Mouse (Mus musculus): ENCODE measurements around the gene Gins1. TPM values are rescaled to one million over a fixed set of nuclear protein-coding genes. Genes with fewer than 3 reads are reported as not detected.
"Not testable (repeated sequence)": the region's sequence is repeated elsewhere in the genome, so short reads cannot be mapped to it uniquely, and the experiment has no call there.

Gins1 gene
- polyA plus RNA-seq, 1 experiment from 2014 or later, result 25.4 TPM

- Histone ChIP-seq H3K4me1 (ENCODE audit: control insufficient read depth, insufficient read depth, low read length) (peaks cover 9% of the 10 kb centered on the region), H3K27ac (ENCODE audit: low read length) (peak within 1 kb of the TSS; percentile 93), H3K27me3 (ENCODE audit: control insufficient read depth, insufficient read depth, low read length) (no peaks in the 10 kb centered on the region), H3K4me2 (ENCODE audit: low read depth, low read length) (peak within 1 kb of the TSS; percentile 92), H3K9ac (ENCODE audit: low read length) (peak within 1 kb of the TSS; percentile 91), H3K36me3 (ENCODE audit: control insufficient read depth, insufficient read depth, low read length) (no peaks in the 10 kb centered on the region), H3K9me3 (replicated peaks; ENCODE audit: control insufficient read depth, low read length) (no peaks in the 10 kb centered on the region), H3K4me3 (replicated peaks; ENCODE audit: low read length) (peak within 1 kb of the TSS; percentile 90)
- under 1% methylated on average over 72 of the region's 72 CpGs for WGBS
- peak; percentile 98 for ATAC-seq (ENCODE audit: insufficient read depth, low FRiP score)
Observed at GRCm38 (mm10) chr2:150904272-150904935, 796 bp upstream of the Gins1 start, which contains the start of gene Abhd12. Gene Abhd12 (minus strand): TSS chr2:150904741.

- H3K9ac ChIP-seq (ENCODE audit: low read length); H3K36me3 ChIP-seq (ENCODE audit: control insufficient read depth, insufficient read depth, low read length); H3K9me3 ChIP-seq (replicated peaks; ENCODE audit: control insufficient read depth, low read length); H3K27ac ChIP-seq (ENCODE audit: low read length); H3K4me1 ChIP-seq (ENCODE audit: control insufficient read depth, insufficient read depth, low read length); H3K27me3 ChIP-seq (ENCODE audit: control insufficient read depth, insufficient read depth, low read length); ATAC-seq (ENCODE audit: insufficient read depth, low FRiP score): not testable (repeated sequence)
- 42% methylated on average over 6 of the region's 6 CpGs for WGBS
- Histone ChIP-seq H3K4me2 (ENCODE audit: low read depth, low read length) (peak overlapping the region; percentile 67), H3K4me3 (replicated peaks; ENCODE audit: low read length) (peak overlapping the region; percentile 88)
Observed at GRCm38 (mm10) chr2:150908881-150909280, 3.7 kb downstream of the Gins1 start.

- Histone ChIP-seq H3K9me3 (replicated peaks; ENCODE audit: control insufficient read depth, low read length) (no peaks in the 10 kb centered on the region), H3K27me3 (ENCODE audit: control insufficient read depth, insufficient read depth, low read length) (no peaks in the 10 kb centered on the region), H3K4me2 (ENCODE audit: low read depth, low read length) (peak overlapping the region; percentile 67), H3K9ac (ENCODE audit: low read length) (peak overlapping the region; percentile 75), H3K36me3 (ENCODE audit: control insufficient read depth, insufficient read depth, low read length) (no peaks in the 10 kb centered on the region), H3K4me1 (ENCODE audit: control insufficient read depth, insufficient read depth, low read length) (0 out of 2 replicates have a peak, but pooled peaks cover 4% of the 10 kb centered on the region), H3K27ac (ENCODE audit: low read length) (peak overlapping the region; percentile 92), H3K4me3 (replicated peaks; ENCODE audit: low read length) (peak overlapping the region; percentile 88)
- ATAC-seq (ENCODE audit: insufficient read depth, low FRiP score), result peak; percentile 96
- under 1% methylated on average over 35 of the region's 35 CpGs for WGBS
Observed at GRCm38 (mm10) chr2:150909429-150910039, 4.3 kb downstream of the Gins1 start.

- Histone ChIP-seq H3K36me3 (ENCODE audit: control insufficient read depth, insufficient read depth, low read length) (no peaks in the 10 kb centered on the region), H3K9ac (ENCODE audit: low read length) (peak overlapping the region; percentile 75), H3K4me1 (ENCODE audit: control insufficient read depth, insufficient read depth, low read length) (0 out of 2 replicates have a peak, but pooled peaks cover 4% of the 10 kb centered on the region), H3K27ac (ENCODE audit: low read length) (no peak overlapping the region), H3K4me3 (replicated peaks; ENCODE audit: low read length) (peak overlapping the region; percentile 88), H3K27me3 (ENCODE audit: control insufficient read depth, insufficient read depth, low read length) (no peaks in the 10 kb centered on the region), H3K4me2 (ENCODE audit: low read depth, low read length) (peak overlapping the region; percentile 67), H3K9me3 (replicated peaks; ENCODE audit: control insufficient read depth, low read length) (no peaks in the 10 kb centered on the region)
- 20% methylated on average over 10 of the region's 10 CpGs for WGBS
- no peak for ATAC-seq (ENCODE audit: insufficient read depth, low FRiP score)
Observed at GRCm38 (mm10) chr2:150910295-150910881, 5.2 kb downstream of the Gins1 start.

- 74% methylated on average over 4 of the region's 4 CpGs for WGBS
- H3K27ac ChIP-seq (ENCODE audit: low read length), result no peak overlapping the region
- ATAC-seq (ENCODE audit: insufficient read depth, low FRiP score), result no peak
- H3K9ac ChIP-seq (ENCODE audit: low read length), result no peak overlapping the region
- 0 out of 2 replicates have a peak, but pooled peaks cover 4% of the 10 kb centered on the region for H3K36me3 ChIP-seq (ENCODE audit: control insufficient read depth, insufficient read depth, low read length)
- no peaks in the 10 kb centered on the region for H3K27me3 ChIP-seq (ENCODE audit: control insufficient read depth, insufficient read depth, low read length)
- 0 out of 2 replicates have a peak, but pooled peaks cover 4% of the 10 kb centered on the region for H3K4me1 ChIP-seq (ENCODE audit: control insufficient read depth, insufficient read depth, low read length)
- no peak overlapping the region for H3K4me3 ChIP-seq (replicated peaks; ENCODE audit: low read length)
- H3K4me2 ChIP-seq (ENCODE audit: low read depth, low read length), result no peak overlapping the region
- H3K9me3 ChIP-seq (replicated peaks; ENCODE audit: control insufficient read depth, low read length), result no peaks in the 10 kb centered on the region
Observed at GRCm38 (mm10) chr2:150914781-150915515, 9.7 kb downstream of the Gins1 start.

- Histone ChIP-seq H3K4me3 (replicated peaks; ENCODE audit: low read length) (no peak overlapping the region), H3K9me3 (replicated peaks; ENCODE audit: control insufficient read depth, low read length) (no peaks in the 10 kb centered on the region), H3K27me3 (ENCODE audit: control insufficient read depth, insufficient read depth, low read length) (no peaks in the 10 kb centered on the region), H3K27ac (ENCODE audit: low read length) (no peak overlapping the region), H3K4me1 (ENCODE audit: control insufficient read depth, insufficient read depth, low read length) (0 out of 2 replicates have a peak, but pooled peaks cover 4% of the 10 kb centered on the region), H3K4me2 (ENCODE audit: low read depth, low read length) (no peak overlapping the region), H3K36me3 (ENCODE audit: control insufficient read depth, insufficient read depth, low read length) (0 out of 2 replicates have a peak, but pooled peaks cover 4% of the 10 kb centered on the region), H3K9ac (ENCODE audit: low read length) (no peak overlapping the region)
- WGBS, result 81% methylated on average over 5 of the region's 5 CpGs
- ATAC-seq (ENCODE audit: insufficient read depth, low FRiP score), result no peak
Observed at GRCm38 (mm10) chr2:150915786-150916185, 10.6 kb downstream of the Gins1 start.

GRCm38 (mm10) chr2:150918720-150919119 is 13.5 kb downstream of the Gins1 start:
- no peaks in the 10 kb centered on the region for H3K27me3 ChIP-seq (ENCODE audit: control insufficient read depth, insufficient read depth, low read length)
- no peak overlapping the region for H3K4me2 ChIP-seq (ENCODE audit: low read depth, low read length)
- no peak overlapping the region for H3K4me3 ChIP-seq (replicated peaks; ENCODE audit: low read length)
- 0 out of 2 replicates have a peak, but pooled peaks cover 4% of the 10 kb centered on the region for H3K36me3 ChIP-seq (ENCODE audit: control insufficient read depth, insufficient read depth, low read length)
- 86% methylated on average over 3 of the region's 3 CpGs for WGBS
- H3K9me3 ChIP-seq (replicated peaks; ENCODE audit: control insufficient read depth, low read length), result no peaks in the 10 kb centered on the region
- H3K4me1 ChIP-seq (ENCODE audit: control insufficient read depth, insufficient read depth, low read length), result no peaks in the 10 kb centered on the region
- H3K27ac ChIP-seq (ENCODE audit: low read length), result no peak overlapping the region
- ATAC-seq (ENCODE audit: insufficient read depth, low FRiP score), result no peak
- no peak overlapping the region for H3K9ac ChIP-seq (ENCODE audit: low read length)

- no peaks in the 10 kb centered on the region for H3K27me3 ChIP-seq (ENCODE audit: control insufficient read depth, insufficient read depth, low read length)
- no peak overlapping the region for H3K9ac ChIP-seq (ENCODE audit: low read length)
- no peaks in the 10 kb centered on the region for H3K9me3 ChIP-seq (replicated peaks; ENCODE audit: control insufficient read depth, low read length)
- no peak overlapping the region for H3K27ac ChIP-seq (ENCODE audit: low read length)
- no peak for ATAC-seq (ENCODE audit: insufficient read depth, low FRiP score)
- H3K4me2 ChIP-seq (ENCODE audit: low read depth, low read length), result no peak overlapping the region
- H3K4me1 ChIP-seq (ENCODE audit: control insufficient read depth, insufficient read depth, low read length), result no peaks in the 10 kb centered on the region
- no peak overlapping the region for H3K4me3 ChIP-seq (replicated peaks; ENCODE audit: low read length)
- 89% methylated on average over 3 of the region's 3 CpGs for WGBS
- 0 out of 2 replicates have a peak, but pooled peaks cover 4% of the 10 kb centered on the region for H3K36me3 ChIP-seq (ENCODE audit: control insufficient read depth, insufficient read depth, low read length)
Observed at GRCm38 (mm10) chr2:150920543-150920942, 15.3 kb downstream of the Gins1 start.
